Mouse (Mus musculus) kidney, postnatal 0 days (tissue): Measurements from ENCODE around the gene Plxna3. TPM values are rescaled to one million over a fixed set of nuclear protein-coding genes. Genes with fewer than 3 reads are reported as not detected.

Source experiments
- ATAC-seq: fragments of 200-750 bp; cut with Nextera tagmentation; replicated peaks from 2 replicates; pipeline ENCODE4 v1.8.0; 2017; ENCODE audit warnings: low read depth, moderate number of reproducible peaks, moderate TSS enrichment, moderate library complexity; ENCODE audit not compliant: low FRiP score
- DNase-seq: peaks from one replicate; pipeline ENCODE4 v3.0.0-alpha.2; 2016; ENCODE audit warnings: low spot score
- H3K27ac ChIP-seq: fragments of 300-500 bp; sonication (generic); 2 replicates; pipeline ENCODE4 v1.5.1; 2014; ENCODE audit warnings: mild to moderate bottlenecking
- H3K27me3 ChIP-seq: fragments of 300-500 bp; sonication (generic); 2 replicates; pipeline ENCODE4 v1.6.1; 2014; ENCODE audit warnings: low read length, mixed read lengths; ENCODE audit not compliant: insufficient read depth
- H3K36me3 ChIP-seq: fragments of 300-500 bp; sonication (generic); 2 replicates; pipeline ENCODE4 v1.6.1; 2014; ENCODE audit warnings: low read length, mixed read lengths; ENCODE audit not compliant: insufficient read depth
- H3K4me1 ChIP-seq: fragments of 300-500 bp; sonication (generic); replicated peaks from 2 replicates; pipeline ENCODE4 v1.6.1; 2014; ENCODE audit warnings: antibody characterized with exemption, low read length, mixed read lengths; ENCODE audit not compliant: insufficient read depth
- H3K4me2 ChIP-seq: fragments of 300-500 bp; sonication (generic); 2 replicates; pipeline ENCODE4 v1.6.1; 2014; ENCODE audit warnings: mild to moderate bottlenecking, low read length, moderate library complexity, mixed read lengths
- H3K4me3 ChIP-seq: fragments of 300-500 bp; sonication (generic); replicated peaks from 2 replicates; pipeline ENCODE4 v1.5.1; 2014; ENCODE audit warnings: low read depth, low read length
- H3K9ac ChIP-seq: fragments of 300-500 bp; sonication (generic); 2 replicates; pipeline ENCODE4 v1.6.1; 2014; ENCODE audit warnings: low read depth, low read length
- H3K9me3 ChIP-seq: fragments of 300-500 bp; sonication (generic); replicated peaks from 2 replicates; pipeline ENCODE4 v1.6.1; 2016; ENCODE audit warnings: low read length, inconsistent platforms, mixed read lengths
- CTCF ChIP-seq: IDR thresholded peaks from 2 replicates; pipeline ENCODE4 v1.5.1; 2016; ENCODE audit warnings: antibody characterized with exemption, low read depth, mild to moderate bottlenecking, moderate library complexity
- WGBS: fragments of 180-500 bp; shearing (Covaris S2); extraction: QIAGEN DNeasy Blood & Tissue Kit; methylation state at CpG from one replicate; pipeline ENCODE4 v1.1.7; 2014; 5-methylcytosine and 5-hydroxymethylcytosine counted together
- polyA plus RNA-seq: library from polyadenylated mRNA; unstranded; fragments of >200 nt; fragmentation: Nextera tagmentation; extraction: Ambion mirVana; gene quantifications from 2 replicates; pipeline ENCODE4 v1.2.1, GENCODE M21; 2015

The Plxna3 gene
- 4.0 and 5.2 TPM in 2 replicates for polyA plus RNA-seq

DNA sequence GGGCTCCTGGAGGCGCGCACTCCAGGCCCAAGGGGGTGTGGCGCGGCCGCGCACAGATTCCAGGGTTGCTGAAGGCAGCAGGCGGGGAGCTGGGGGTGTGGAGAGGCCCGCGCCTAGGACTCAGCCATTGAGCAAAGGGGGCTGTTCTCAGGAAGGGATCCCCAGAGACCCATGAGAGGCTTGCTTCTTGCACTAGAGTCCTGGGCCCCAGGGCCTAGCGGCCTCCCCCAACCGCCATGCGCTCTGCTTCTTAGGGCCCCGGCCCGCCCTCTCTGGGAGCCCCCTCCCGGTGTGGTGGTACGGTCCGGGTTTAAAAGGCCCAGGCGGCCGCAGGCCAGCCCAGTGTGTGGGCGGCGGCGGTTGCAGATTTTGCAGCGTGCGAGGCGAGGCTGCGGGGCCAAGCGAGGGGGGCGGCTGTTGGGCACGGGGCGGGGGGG is at the start of gene Plxna3:
Gene Plxna3, plus strand, starts transcription at position 342 of the 437 bp plus-strand sequence.
- H3K4me3 ChIP-seq = peak within 1 kb of the TSS; percentile 38
- ATAC-seq (peak; percentile 93), DNase-seq (peak; percentile 70)
- 35% methylated on average over 23 of the region's 30 CpGs for WGBS
- no peak for TF ChIP-seq CTCF
- peak within 1 kb of the TSS; percentile 61 for H3K4me2 ChIP-seq
- H3K9me3 ChIP-seq = no peaks in the 10 kb centered on the region
- peak within 1 kb of the TSS; percentile 70; the same call in 1 of the 2 replicates for H3K27ac ChIP-seq
- H3K9ac ChIP-seq = peak within 1 kb of the TSS; percentile 70
- no peaks in the 10 kb centered on the region for H3K27me3 ChIP-seq
- no peaks in the 10 kb centered on the region for H3K4me1 ChIP-seq
- H3K36me3 ChIP-seq = no peaks in the 10 kb centered on the region

DNA sequence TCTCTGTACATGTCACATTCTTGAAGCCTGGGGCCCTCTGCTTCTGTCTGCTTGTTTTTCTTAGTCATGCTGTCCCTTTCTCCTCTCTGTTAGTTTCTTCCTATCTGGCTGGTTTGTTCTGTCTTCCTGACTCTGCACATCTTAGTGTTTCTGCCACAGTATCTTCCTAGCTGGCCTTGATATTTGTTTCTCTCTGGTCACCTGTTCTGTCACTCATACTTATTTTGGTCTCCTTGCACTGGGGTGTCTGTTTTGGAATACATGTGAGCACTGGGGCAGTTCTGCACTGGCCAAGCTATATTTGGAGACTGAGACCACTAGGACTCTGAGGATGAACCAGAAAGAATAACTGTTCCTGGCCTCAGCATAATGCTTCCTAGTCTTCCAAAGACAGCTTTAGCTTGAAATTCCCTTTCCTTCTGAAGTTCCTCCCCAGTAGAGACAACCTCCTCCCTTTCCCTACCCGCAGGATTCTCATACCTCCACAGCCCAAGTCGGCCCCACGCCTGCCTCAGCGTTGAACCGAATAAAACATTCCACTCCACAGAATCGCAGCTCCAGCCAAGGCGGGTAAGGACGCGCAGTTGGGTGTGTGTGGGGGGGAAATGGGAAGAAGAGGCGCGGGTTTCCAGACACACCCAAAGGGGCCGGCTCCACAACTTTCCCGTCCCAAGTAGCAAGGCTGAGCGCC is 47.7 kb upstream of the Plxna3 start:
- Histone ChIP-seq H3K27ac (peak overlapping the region; percentile 88), H3K27me3 (no peaks in the 10 kb centered on the region), H3K9ac (0 out of 2 replicates have a peak overlapping the region, but pooled peaks have one; percentile 47), H3K4me2 (peak overlapping the region; percentile 77), H3K9me3 (no peaks in the 10 kb centered on the region), H3K36me3 (no peaks in the 10 kb centered on the region), H3K4me1 (no peaks in the 10 kb centered on the region), H3K4me3 (peak overlapping the region; percentile 57)
- no peak for ATAC-seq
- WGBS = 22% methylated on average over 14 of the region's 14 CpGs
- no peak for DNase-seq
- TF ChIP-seq CTCF = no peak

- peak; percentile 87 for DNase-seq
- Histone ChIP-seq H3K4me3 (peak within 1 kb of the TSS; percentile 57), H3K4me1 (no peaks in the 10 kb centered on the region), H3K9ac (peak within 1 kb of the TSS; percentile 76), H3K4me2 (peak within 1 kb of the TSS; percentile 77), H3K27ac (peak within 1 kb of the TSS; percentile 88), H3K9me3 (no peaks in the 10 kb centered on the region), H3K27me3 (no peaks in the 10 kb centered on the region), H3K36me3 (no peaks in the 10 kb centered on the region)
- peak; percentile 90 for ATAC-seq
- peak; percentile 25; the same call in 1 of the 2 replicates for TF ChIP-seq CTCF
- WGBS = 27% methylated on average over 16 of the region's 16 CpGs
Observed at GRCm38 (mm10) chrX:74281732-74282394, 47.0 kb upstream of the Plxna3 start, which contains the start of the genes Taz and Dnase1l1. TSS of gene Taz (plus strand) at chrX:74281912. TSS of gene Dnase1l1 (minus strand) at chrX:74282337.

- DNase-seq = peak; percentile 88
- Histone ChIP-seq H3K27me3 (no peaks in the 10 kb centered on the region), H3K36me3 (no peaks in the 10 kb centered on the region), H3K4me3 (peak overlapping the region; percentile 57), H3K9ac (peak overlapping the region; percentile 76), H3K27ac (peak overlapping the region; percentile 88), H3K4me1 (no peaks in the 10 kb centered on the region), H3K4me2 (peak overlapping the region; percentile 77), H3K9me3 (no peaks in the 10 kb centered on the region)
- TF ChIP-seq CTCF = no peak
- peak; percentile 76 for ATAC-seq
- 29% methylated on average over 39 of the region's 39 CpGs for WGBS
Observed at GRCm38 (mm10) chrX:74282395-74283091, 46.3 kb upstream of the Plxna3 start.

DNA sequence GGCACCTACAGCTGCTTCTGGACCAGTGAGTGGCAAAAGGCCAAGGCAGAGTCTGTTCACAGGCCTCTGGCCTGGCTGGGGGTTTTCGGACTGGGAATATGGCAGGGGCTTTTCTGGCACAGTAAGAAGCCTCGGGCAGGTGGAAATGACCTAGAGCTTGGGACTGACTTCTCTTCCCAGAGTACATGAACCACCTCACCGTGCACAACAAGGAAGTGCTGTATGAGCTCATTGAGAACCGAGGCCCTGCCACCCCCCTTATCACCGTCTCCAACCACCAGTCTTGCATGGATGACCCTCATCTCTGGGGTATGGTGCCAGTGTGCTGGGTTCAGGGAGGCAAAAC is 45.8 kb upstream of the Plxna3 start:
- no peaks in the 10 kb centered on the region for H3K4me1 ChIP-seq
- no peaks in the 10 kb centered on the region for H3K9me3 ChIP-seq
- no peak for TF ChIP-seq CTCF
- ATAC-seq = no peak; the same call in 1 of the 2 replicates
- H3K9ac ChIP-seq = peak overlapping the region; percentile 76
- WGBS = 48% methylated on average over 5 of the region's 5 CpGs
- peak overlapping the region; percentile 57 for H3K4me3 ChIP-seq
- peak overlapping the region; percentile 77 for H3K4me2 ChIP-seq
- no peak for DNase-seq
- H3K27ac ChIP-seq = peak overlapping the region; percentile 88
- no peaks in the 10 kb centered on the region for H3K27me3 ChIP-seq
- H3K36me3 ChIP-seq = no peaks in the 10 kb centered on the region

DNA sequence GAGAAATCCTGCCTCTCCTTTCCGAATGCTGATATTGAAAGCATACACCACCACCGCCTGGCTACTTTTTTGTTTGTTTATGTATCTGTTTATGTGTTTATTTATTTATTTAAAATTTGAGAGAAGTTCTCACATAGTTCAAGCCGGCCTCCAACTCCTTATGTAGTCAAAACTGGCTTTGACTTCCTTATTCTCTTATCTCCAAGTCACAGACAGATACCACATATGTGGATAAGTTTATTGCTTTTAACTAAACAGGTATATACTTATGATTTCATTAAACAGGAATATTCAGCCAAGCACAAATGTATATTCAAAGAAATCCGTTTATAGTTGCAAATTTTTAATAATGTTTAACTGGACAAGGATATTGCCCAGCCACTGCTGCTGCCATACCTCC is 35.4 kb upstream of the Plxna3 start:
- Histone ChIP-seq H3K27me3 (no peaks in the 10 kb centered on the region), H3K4me2 (no peak overlapping the region), H3K9ac (no peak overlapping the region), H3K9me3 (no peaks in the 10 kb centered on the region), H3K4me3 (no peak overlapping the region), H3K27ac (no peak overlapping the region), H3K36me3 (no peaks in the 10 kb centered on the region), H3K4me1 (no peaks in the 10 kb centered on the region)
- ATAC-seq (no peak), DNase-seq (no peak)
- TF ChIP-seq CTCF = no peak
- WGBS = 78% methylated on average over 4 of the region's 4 CpGs
